In genomic region chr13:105223147-105223546, GRCm38 (mm10) we compare ENCODE assay signal across 9 mouse cellular contexts.
A peak's percentile ranks its signal among the peaks of the same experiment; 100 is the strongest.
DNase-seq lines count a peak whose midpoint lies in the region; ATAC-seq and TF ChIP-seq lines count a peak whose summit lies in the region.
"Had no signal": no experiment of that assay in that cellular context is flagged by ENCODE, and none has a peak within 500 bp of the region (broad histone marks: within the 10 kb centered on the region; RNA-seq: fewer than 3 reads in every experiment).

No protein-coding gene starts in this region.

- TF ChIP-seq EP300 in stomach, postnatal 0 days (optimal IDR thresholded peaks at IDR 0.05): no peak

- 66% methylated on average over 3 of the region's 3 CpGs for WGBS in midbrain, embryonic 11.5 days
- 67% methylated on average over 3 of the region's 3 CpGs for WGBS in midbrain, embryonic 10.5 days
- WGBS in stomach, postnatal 0 days: 71% methylated on average over 3 of the region's 3 CpGs

- no peaks in the 10 kb centered on the region for H3K36me3 ChIP-seq in midbrain, embryonic 11.5 days (ENCODE audit: control insufficient read depth, insufficient read depth, low read length)
- H3K36me3 ChIP-seq in midbrain, embryonic 10.5 days: no peaks in the 10 kb centered on the region
- no peaks in the 10 kb centered on the region for H3K36me3 ChIP-seq in stomach, postnatal 0 days (ENCODE audit: control insufficient read depth, insufficient read depth, low read length)

- intact Hi-C loops in gastrocnemius, adult 2 months (cut with DNase I): loop anchor here (5.0 kb wide), 1 partner anchor 276 kb away; no protein-coding TSS in a partner anchor

- no peaks in the 10 kb centered on the region for H3K27me3 ChIP-seq in midbrain, embryonic 11.5 days (ENCODE audit: control insufficient read depth, insufficient read depth, low read length)
- no peaks in the 10 kb centered on the region for H3K27me3 ChIP-seq in midbrain, embryonic 10.5 days (ENCODE audit: low read depth, poor library complexity, severe bottlenecking)
- H3K27me3 ChIP-seq in stomach, postnatal 0 days (ENCODE audit: control insufficient read depth, insufficient read depth, low read length): no peaks in the 10 kb centered on the region

- H3K4me3 ChIP-seq in gastrocnemius, adult 2 months: no peak overlapping the region
- H3K4me3 ChIP-seq in midbrain, embryonic 11.5 days (ENCODE audit: low read depth, low read length): no peak overlapping the region
- H3K4me3 ChIP-seq in midbrain, embryonic 10.5 days: no peak overlapping the region
- no peak overlapping the region for H3K4me3 ChIP-seq in cortical plate, adult 2 months (ENCODE audit: insufficient read depth, low read length)
- H3K4me3 ChIP-seq in stomach, postnatal 0 days (ENCODE audit: low read depth, low read length): no peak overlapping the region

- no peak overlapping the region for H3K27ac ChIP-seq in gastrocnemius, adult 2 months
- H3K27ac ChIP-seq in midbrain, embryonic 11.5 days (ENCODE audit: low read depth, low read length): no peak overlapping the region
- no peak overlapping the region for H3K27ac ChIP-seq in midbrain, embryonic 10.5 days (replicated peaks)
- H3K27ac ChIP-seq in cortical plate, adult 2 months (ENCODE audit: insufficient read depth, low read length): no peak overlapping the region
- H3K27ac ChIP-seq in stomach, postnatal 0 days (replicated peaks): no peak overlapping the region
- H3K27ac ChIP-seq: macrophage had no signal

- TF ChIP-seq POLR2A in cortical plate, adult 2 months (IDR thresholded peaks at IDR 0.05; ENCODE audit: extremely low read depth, insufficient read depth, low read length): no peak

- no peaks in the 10 kb centered on the region for H3K4me1 ChIP-seq in midbrain, embryonic 11.5 days (ENCODE audit: control insufficient read depth, insufficient read depth, low read length)
- no peaks in the 10 kb centered on the region for H3K4me1 ChIP-seq in midbrain, embryonic 10.5 days
- H3K4me1 ChIP-seq in cortical plate, adult 2 months (ENCODE audit: control insufficient read depth, insufficient read depth, low read length): no peaks in the 10 kb centered on the region
- H3K4me1 ChIP-seq in stomach, postnatal 0 days (replicated peaks; ENCODE audit: control insufficient read depth, insufficient read depth): no peaks in the 10 kb centered on the region

- peak; percentile 72; the same call in 1 of the 2 replicates for ATAC-seq in midbrain, embryonic 11.5 days (ENCODE audit: low FRiP score)
- ATAC-seq in stomach, postnatal 0 days (ENCODE audit: low FRiP score, low TSS enrichment): no peak

- no peak overlapping the region for H3K9ac ChIP-seq in midbrain, embryonic 11.5 days (ENCODE audit: low read length)
- no peak overlapping the region for H3K9ac ChIP-seq in stomach, postnatal 0 days (ENCODE audit: low read length)

- no peaks in the 10 kb centered on the region for H3K9me3 ChIP-seq in midbrain, embryonic 11.5 days (ENCODE audit: control insufficient read depth, low read length)
- no peaks in the 10 kb centered on the region for H3K9me3 ChIP-seq in midbrain, embryonic 10.5 days (replicated peaks)
- H3K9me3 ChIP-seq in stomach, postnatal 0 days (ENCODE audit: control insufficient read depth, low read length): no peaks in the 10 kb centered on the region

- no peak overlapping the region for H3K4me2 ChIP-seq in midbrain, embryonic 11.5 days
- no peak overlapping the region for H3K4me2 ChIP-seq in stomach, postnatal 0 days (replicated peaks; ENCODE audit: low read depth)

- TF ChIP-seq CTCF in gastrocnemius, adult 2 months (IDR thresholded peaks at IDR 0.05): peak; percentile 61
- peak; percentile 59 for TF ChIP-seq CTCF in cortical plate, adult 2 months (IDR thresholded peaks at IDR 0.05; ENCODE audit: extremely low read depth, insufficient read depth, low read length)
- peak; percentile 74 for TF ChIP-seq CTCF in stomach, postnatal 0 days (IDR thresholded peaks at IDR 0.05; ENCODE audit: low read depth)

- no peak for DNase-seq in gastrocnemius, adult 2 months
- no peak for DNase-seq in gastrocnemius, adult 8-10 months (ENCODE audit: low spot score in 2 of 2)
- no peak for DNase-seq in midbrain, embryonic 11.5 days (ENCODE audit: low spot score, missing footprints)
- DNase-seq in midbrain, embryonic 10.5 days (ENCODE audit: low spot score): no peak
- peak; percentile 31 for DNase-seq in kidney, postnatal 4 days
- DNase-seq in stomach, postnatal 0 days (ENCODE audit: low spot score): peak; percentile 19
- DNase-seq in urinary bladder, postnatal 14 days (ENCODE audit: low spot score): no peak

Comparison
In these comparisons a context has a peak if more than half of its experiments do, and no peak if none do; other contexts are left out.
1. DNase-seq: peak in kidney, postnatal 4 days (2 of 2) and stomach, postnatal 0 days (single experiment); none in gastrocnemius, adult 2 months (single experiment), gastrocnemius, adult 8-10 months (0 of 2), midbrain, embryonic 11.5 days (single experiment), midbrain, embryonic 10.5 days (single experiment) and urinary bladder, postnatal 14 days (single experiment).
2. Peak in every context shown above with its lines, with median percentiles within 50 percentile points of each other: CTCF ChIP-seq.